Mouse (Mus musculus): Measurements from ENCODE around the gene Slc15a3.

DNA sequence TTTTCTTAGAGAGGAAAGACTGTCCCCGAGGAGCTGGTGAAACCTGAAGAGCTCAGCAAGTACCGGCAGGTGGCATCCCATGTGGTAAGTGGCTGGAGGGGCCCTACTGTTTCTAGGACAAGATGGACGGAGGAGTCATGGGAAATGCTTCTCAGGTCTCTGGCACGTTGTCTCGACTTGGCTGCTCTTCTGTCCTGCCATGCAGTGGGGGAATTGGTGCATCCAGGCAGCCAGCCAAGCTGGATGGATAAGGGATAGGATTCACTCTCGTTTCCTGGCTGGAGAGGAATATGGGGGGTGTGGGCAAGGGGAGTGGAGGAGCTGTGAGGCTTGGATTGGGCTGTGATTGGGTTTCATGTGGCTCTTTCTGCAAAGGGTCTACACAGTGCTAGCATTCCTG, 60.8 kb downstream of the Slc15a3 start:
- no peak for TF ChIP-seq CTCF (conservative IDR thresholded peaks at IDR 0.05; ENCODE audit: insufficient read depth, insufficient read length, low read depth, low read length)
- TF ChIP-seq POLR2A (IDR thresholded peaks at IDR 0.05; ENCODE audit: low read depth, low read length): no peak

All from kidney, adult 2 months (tissue).